Mouse (Mus musculus) embryonic facial prominence, embryonic 13.5 days (tissue): ENCODE results near the gene Slc35f4. TPM values are rescaled to one million over a fixed set of nuclear protein-coding genes. Genes with fewer than 3 reads are reported as not detected.

Experiments used
- ATAC-seq: fragments of 200-750 bp; cut with Nextera tagmentation; 2 replicates; pipeline ENCODE4 v1.8.0; 2017; ENCODE audit warnings: low read depth; ENCODE audit not compliant: insufficient number of reproducible peaks, insufficient read depth, low FRiP score, low TSS enrichment
- H3K27ac ChIP-seq: fragments of 300-500 bp; sonication (generic); 2 replicates; pipeline ENCODE4 v1.5.1; 2015; ENCODE audit warnings: moderate library complexity, mild to moderate bottlenecking, inconsistent platforms
- H3K27me3 ChIP-seq: fragments of 300-500 bp; sonication (generic); 2 replicates; pipeline ENCODE4 v1.6.1; 2015; ENCODE audit warnings: mild to moderate bottlenecking, inconsistent platforms
- H3K36me3 ChIP-seq: fragments of 300-500 bp; sonication (generic); 2 replicates; pipeline ENCODE4 v1.6.1; 2015; ENCODE audit warnings: mild to moderate bottlenecking, inconsistent platforms
- H3K4me1 ChIP-seq: fragments of 300-500 bp; sonication (generic); 2 replicates; pipeline ENCODE4 v1.6.1; 2015; ENCODE audit warnings: inconsistent platforms
- H3K4me2 ChIP-seq: fragments of 300-500 bp; sonication (generic); 2 replicates; pipeline ENCODE4 v1.6.1; 2015; ENCODE audit warnings: moderate library complexity, mild to moderate bottlenecking, inconsistent platforms
- H3K4me3 ChIP-seq: fragments of 300-500 bp; sonication (generic); 2 replicates; pipeline ENCODE4 v1.5.1; 2015; ENCODE audit warnings: mild to moderate bottlenecking, inconsistent platforms
- H3K9ac ChIP-seq: fragments of 300-500 bp; sonication (generic); 2 replicates; pipeline ENCODE4 v1.6.1; 2015; ENCODE audit warnings: mild to moderate bottlenecking, inconsistent platforms
- H3K9me3 ChIP-seq: fragments of 300-500 bp; sonication (generic); 2 replicates; pipeline ENCODE4 v1.6.1; 2016; ENCODE audit warnings: inconsistent platforms
- WGBS: fragments of 180-500 bp; shearing (Covaris S2); methylation state at CpG from one replicate; pipeline ENCODE4 v1.1.7; 2015; ENCODE audit warnings: mixed read lengths; 5-methylcytosine and 5-hydroxymethylcytosine counted together
- microRNA-seq: library from miRNA; unstranded; fragments of <30 nt; microRNA quantifications from one replicate; pipeline ENCODE4, GENCODE M21; 2016
- polyA plus RNA-seq: library from polyadenylated mRNA; unstranded; fragments of >200 nt; fragmentation: Nextera tagmentation; extraction: Ambion mirVana; gene quantifications from 2 replicates; pipeline ENCODE4 v1.2.1, GENCODE M21; 2015

The Slc35f4 gene
- polyA plus RNA-seq, 1 experiment from 2014 or later = not detected

GRCm38 (mm10) chr14:49275376-49275775 is 250.5 kb downstream of the Slc35f4 start:
- no peaks in the 10 kb centered on the region for H3K9me3 ChIP-seq
- no peak overlapping the region for H3K9ac ChIP-seq
- H3K36me3 ChIP-seq = no peaks in the 10 kb centered on the region
- no peak for ATAC-seq
- H3K27me3 ChIP-seq = no peaks in the 10 kb centered on the region
- 40% methylated on average over 2 of the region's 2 CpGs for WGBS
- no peak overlapping the region for H3K4me2 ChIP-seq
- no peaks in the 10 kb centered on the region for H3K4me1 ChIP-seq
- no peak overlapping the region for H3K27ac ChIP-seq
- no peak overlapping the region for H3K4me3 ChIP-seq

GRCm38 (mm10) chr14:49265286-49266002 is 260.4 kb downstream of the Slc35f4 start:
- no peaks in the 10 kb centered on the region for H3K27me3 ChIP-seq
- no peak for ATAC-seq
- no peaks in the 10 kb centered on the region for H3K36me3 ChIP-seq
- no peaks in the 10 kb centered on the region for H3K9me3 ChIP-seq
- H3K4me3 ChIP-seq = no peak overlapping the region
- no peak overlapping the region for H3K27ac ChIP-seq
- H3K4me1 ChIP-seq = no peaks in the 10 kb centered on the region
- no peak overlapping the region for H3K4me2 ChIP-seq
- WGBS = 84% methylated on average over 5 of the region's 5 CpGs
- no peak overlapping the region for H3K9ac ChIP-seq

Small RNAs within 50 kb of the gene (microRNA-seq; reads per million reads assigned to microRNA genes)
- not detected for gene Gm22949
